Mouse (Mus musculus): ENCODE measurements around the gene Zwint. TPM values are rescaled to one million over a fixed set of nuclear protein-coding genes. Genes with fewer than 3 reads are reported as not detected.

Zwint gene
- 44.0 and 56.2 TPM in 2 replicates for total RNA-seq (2017)

DNA sequence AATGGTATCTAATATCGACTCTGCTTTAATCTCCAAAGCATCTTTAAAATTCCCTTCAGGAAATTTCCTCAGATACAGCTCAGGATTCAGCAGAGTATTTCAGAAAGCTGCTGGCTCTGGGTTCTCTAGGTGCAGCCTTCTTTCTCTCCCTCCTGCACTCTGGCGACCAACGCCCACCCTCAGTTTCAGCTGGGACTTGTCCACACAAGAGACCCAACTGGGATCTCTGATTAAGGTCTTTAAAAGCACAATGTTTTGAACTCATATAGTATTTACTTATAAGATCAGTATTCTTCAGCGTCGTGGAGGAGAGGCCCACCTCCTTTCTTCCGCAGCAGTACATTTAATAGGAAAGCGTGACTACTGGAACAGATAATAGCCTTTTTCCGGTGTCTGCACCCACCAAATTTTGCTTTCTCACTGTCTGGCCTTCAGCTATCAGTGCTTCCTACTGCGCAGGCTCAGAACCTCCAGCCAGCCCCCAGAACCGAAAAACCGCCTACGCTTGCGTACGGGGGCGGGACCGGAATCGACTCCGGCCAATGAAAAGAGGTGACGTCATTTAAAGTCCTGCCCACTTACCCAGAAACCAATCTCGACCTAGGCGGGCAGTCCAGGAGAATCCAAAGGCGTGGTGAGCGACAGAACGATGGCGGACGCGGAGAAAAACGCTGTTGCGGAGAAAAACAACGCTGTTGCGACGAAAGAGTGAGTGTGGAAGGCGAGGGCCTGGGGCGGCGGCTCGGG is at the start of gene Zwint:
TSS of gene Zwint (plus strand) at position 576 of the 747 bp plus-strand sequence.
- peak; percentile 99 for ATAC-seq (ENCODE audit: extremely low read depth, insufficient number of reproducible peaks, low FRiP score, poor library complexity, severe bottlenecking)

DNA sequence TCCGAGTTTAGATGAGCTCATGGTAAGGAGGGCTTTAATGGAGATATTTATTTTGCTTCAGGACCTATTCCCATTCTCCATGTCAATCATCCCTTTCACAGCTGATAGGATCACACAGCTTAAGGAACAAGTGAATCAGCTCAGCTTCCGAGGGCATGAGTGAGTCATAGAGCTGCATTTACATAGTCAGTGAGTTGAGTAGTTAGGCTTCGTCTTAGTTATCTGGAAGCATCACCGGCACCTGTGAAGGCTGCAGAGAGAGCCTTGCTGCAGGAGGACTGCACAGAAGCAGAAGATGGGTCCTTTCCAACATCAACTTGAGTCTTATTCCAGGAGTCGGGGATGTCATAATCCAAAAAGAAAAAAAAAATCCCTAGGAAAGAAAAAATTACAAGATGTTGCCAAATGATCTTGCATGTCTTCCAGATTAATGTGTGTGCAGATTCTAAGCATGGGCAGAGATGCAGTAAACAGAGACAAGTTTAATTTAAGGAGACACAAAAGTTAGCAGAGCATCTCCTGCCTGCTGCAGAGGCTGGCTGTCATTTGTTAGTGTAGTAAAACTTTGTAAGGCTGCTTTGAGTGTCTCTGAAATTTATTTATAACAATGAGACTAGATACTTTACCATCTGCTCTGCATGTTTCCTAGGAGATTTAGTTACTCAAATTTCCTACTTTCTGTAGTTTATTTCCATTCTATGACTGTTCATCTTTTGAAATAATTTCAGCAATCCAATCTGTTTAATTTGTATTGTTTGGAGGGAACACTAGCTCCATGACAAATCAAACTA is 41.3 kb upstream of the Zwint start:
- ATAC-seq (ENCODE audit: extremely low read depth, insufficient number of reproducible peaks, low FRiP score, poor library complexity, severe bottlenecking): no peak

DNA sequence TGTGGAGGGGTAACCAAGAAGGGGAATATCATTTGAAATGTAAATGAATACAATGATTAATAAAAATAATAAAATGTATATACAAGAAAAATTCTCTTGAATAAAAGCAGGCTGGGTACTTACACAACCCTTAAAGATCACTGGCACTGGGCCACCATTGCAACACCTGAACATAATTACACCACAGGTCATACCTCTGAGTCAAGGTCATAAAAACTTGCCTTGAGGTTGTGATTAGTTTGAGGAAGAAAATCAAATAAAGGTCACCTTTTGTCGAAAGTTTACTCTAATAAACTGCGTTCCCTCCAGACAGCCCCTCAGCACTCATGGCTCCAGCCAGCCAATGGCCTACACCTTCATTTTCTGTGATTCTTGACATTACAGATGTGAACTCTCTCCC is 38.5 kb upstream of the Zwint start:
- ATAC-seq (ENCODE audit: extremely low read depth, insufficient number of reproducible peaks, low FRiP score, poor library complexity, severe bottlenecking): no peak

DNA sequence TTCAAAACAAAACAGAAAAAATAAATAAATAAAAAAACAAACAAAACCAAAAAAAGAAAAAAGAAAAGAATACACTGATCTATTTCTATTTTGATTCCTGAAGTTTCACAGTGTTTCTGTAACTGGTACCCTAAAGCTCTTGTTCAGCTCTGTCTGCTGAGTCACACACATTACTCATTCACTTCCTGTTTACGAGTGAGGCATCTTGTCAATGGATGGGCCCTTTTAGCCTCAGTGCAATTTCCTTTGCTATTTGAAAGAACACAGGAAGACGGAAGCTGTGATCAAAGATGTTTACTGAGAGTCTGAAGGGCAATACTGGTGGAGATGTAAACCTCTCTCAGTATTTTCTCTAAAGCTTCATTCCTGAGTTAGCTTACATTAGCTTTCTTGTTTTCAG is 34.1 kb upstream of the Zwint start:
- ATAC-seq (ENCODE audit: extremely low read depth, insufficient number of reproducible peaks, low FRiP score, poor library complexity, severe bottlenecking): peak; percentile 62; the same call in 1 of the 2 replicates

DNA sequence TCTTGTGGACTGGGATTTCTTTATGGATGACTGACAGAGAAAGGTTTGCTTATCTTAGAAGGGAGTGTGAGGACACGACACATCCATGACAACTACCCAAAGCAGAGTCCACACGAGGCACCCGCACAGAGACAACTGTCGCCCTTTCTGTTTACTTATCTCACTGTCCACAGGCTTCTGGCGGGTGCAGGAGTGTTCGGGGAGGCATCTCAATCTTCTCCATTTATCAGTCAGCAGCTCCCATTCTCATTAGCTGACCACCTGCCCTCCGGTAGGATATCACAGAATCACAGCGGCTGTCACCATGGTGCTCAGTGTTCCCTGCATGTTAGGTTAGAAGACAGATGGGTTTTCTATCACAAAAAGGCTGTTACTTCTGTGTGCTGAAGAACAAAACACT is 31.1 kb upstream of the Zwint start:
- no peak for ATAC-seq (ENCODE audit: extremely low read depth, insufficient number of reproducible peaks, low FRiP score, poor library complexity, severe bottlenecking)

DNA sequence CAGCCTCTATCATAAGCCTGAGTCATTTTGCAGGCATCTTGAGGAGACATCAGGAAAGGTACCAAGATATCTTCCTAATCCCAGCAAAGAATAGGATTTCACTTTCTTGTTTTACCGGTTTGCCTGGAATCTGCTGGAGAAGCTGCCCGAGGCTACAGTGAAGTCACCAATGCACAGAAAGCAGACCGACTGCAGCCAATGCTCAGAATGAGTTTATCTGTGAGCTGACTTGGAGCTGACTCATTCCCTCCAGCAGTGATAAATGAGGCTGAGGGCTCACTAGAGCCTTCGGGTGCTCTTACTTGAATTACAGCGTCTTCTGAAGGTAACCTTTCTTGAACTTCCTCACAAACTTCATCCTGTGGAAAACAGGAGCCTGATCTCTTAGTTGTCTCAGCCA is 20.5 kb upstream of the Zwint start:
- ATAC-seq (ENCODE audit: extremely low read depth, insufficient number of reproducible peaks, low FRiP score, poor library complexity, severe bottlenecking): no peak

DNA sequence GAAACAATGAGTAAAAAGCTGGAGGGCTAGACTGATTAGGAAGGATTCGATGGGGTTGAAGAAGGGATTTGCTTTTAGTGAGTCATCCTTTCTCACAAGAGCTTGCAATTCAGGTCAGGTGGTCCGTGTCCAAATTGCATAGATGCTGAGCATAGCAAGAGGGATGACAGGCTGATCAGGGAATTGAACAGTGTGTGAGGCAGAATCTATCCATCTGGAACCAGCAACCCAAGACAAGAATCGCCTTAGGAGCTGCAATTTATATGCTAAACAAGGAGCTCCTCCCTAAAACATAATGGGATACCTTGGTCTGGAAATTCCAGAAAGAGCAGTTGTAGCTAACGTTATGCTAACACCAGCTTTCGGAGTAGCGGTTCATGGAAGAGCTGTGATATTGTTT is 3.8 kb upstream of the Zwint start:
- no peak for ATAC-seq (ENCODE audit: extremely low read depth, insufficient number of reproducible peaks, low FRiP score, poor library complexity, severe bottlenecking)

DNA sequence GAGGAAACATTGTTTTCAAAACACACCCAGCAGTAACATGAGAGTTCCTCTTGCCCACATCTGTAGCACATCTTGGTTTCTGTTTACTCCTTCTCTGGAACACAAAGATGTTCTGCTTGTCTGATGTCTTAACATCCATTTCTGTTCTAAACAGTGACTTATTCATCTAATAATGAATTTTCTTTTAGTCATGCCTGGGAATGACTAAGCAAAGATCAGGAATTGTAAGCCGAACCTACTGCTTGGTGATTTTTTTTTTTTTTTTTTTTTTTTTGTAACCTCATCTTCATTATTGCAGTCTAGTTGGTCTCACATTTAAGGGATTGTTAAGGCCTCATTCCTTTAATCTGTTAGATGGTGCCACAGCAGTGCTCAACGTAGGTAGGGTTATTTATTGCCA is 848 bp upstream of the Zwint start:
- ATAC-seq (ENCODE audit: extremely low read depth, insufficient number of reproducible peaks, low FRiP score, poor library complexity, severe bottlenecking): no peak

DNA sequence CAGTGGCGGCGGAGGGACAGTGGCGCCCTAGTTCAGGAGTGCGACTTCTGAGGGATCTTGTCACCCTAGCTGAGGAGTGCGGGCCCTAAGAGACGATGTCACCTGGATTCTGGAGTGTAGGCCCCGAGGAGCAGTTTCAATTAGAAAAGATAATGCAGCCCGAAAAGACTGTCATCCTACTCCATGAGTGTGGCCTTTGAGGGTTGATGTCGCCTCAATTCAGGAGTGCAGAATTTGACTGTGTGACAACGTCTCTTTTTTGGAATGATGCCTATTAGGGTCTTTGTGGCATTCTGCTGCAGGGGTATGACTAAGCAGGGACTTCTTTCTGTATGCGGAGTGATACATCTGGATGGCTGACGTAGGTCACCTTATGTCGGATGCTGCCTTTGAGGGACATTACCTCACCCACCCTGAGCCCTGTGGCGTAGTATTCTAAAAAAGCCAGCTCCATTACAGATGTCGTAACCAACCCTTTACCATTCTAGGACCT is 418 bp downstream of the Zwint start:
- ATAC-seq (ENCODE audit: extremely low read depth, insufficient number of reproducible peaks, low FRiP score, poor library complexity, severe bottlenecking): 0 out of 2 replicates have a peak, but pooled peaks have one; percentile 9

DNA sequence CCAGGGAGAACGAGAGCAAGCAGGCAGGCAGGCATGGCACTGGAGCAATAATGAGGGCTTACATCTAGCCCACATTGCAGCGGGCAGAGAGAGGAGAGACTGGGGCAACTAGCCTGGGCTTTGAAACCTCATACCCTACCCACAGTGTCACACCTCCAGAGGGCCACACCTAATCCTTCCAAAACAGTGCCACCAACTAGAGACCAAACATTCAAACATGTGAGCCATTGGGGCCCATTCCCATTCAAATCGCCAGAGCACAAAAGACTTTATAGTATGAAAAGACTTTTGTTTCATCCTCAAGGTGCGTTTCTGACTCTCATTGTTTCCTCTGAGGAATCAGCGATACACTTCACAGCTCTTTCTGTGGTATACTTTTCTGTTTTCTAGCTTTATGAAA is 4.6 kb downstream of the Zwint start:
- ATAC-seq (ENCODE audit: extremely low read depth, insufficient number of reproducible peaks, low FRiP score, poor library complexity, severe bottlenecking): no peak

DNA sequence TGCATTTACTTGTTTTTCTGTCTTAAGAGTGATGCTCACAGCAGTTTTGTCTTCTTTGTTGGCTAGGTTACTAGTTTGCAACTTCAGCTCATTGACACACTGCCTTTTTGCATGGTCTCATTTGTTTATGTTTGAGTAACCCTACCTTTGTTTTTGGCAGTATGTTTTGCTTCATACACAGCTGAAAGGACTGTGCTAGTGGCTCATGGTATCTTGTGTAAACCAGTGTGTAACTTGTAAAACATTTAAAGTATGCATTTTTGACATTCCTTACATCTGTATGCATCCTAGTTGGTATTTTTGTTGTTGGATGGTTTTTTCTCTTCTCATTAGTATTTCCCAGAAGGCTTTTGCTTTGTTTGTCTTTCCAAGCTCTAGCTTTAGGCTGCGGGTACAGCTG is 5.7 kb downstream of the Zwint start:
- ATAC-seq (ENCODE audit: extremely low read depth, insufficient number of reproducible peaks, low FRiP score, poor library complexity, severe bottlenecking): no peak

DNA sequence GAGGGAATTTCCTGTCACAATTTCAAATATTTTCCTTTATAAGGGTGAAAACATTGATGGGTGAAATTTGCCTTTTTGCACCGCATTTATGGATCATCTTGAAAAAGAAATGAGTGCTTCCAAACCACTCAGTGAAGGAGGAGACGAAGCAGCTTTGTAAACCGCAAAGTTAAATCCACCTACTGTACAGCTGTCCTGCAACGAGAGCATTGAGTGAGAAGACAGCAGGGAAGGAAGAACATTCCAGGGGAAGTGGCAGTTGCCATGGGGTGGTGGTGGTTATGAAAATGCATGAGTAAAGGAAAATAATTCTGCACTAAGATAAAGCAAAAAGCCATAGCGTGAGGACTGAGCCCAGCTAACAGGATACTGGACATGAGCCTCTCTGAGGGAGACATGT is 13.2 kb downstream of the Zwint start:
- ATAC-seq (ENCODE audit: extremely low read depth, insufficient number of reproducible peaks, low FRiP score, poor library complexity, severe bottlenecking): no peak

DNA sequence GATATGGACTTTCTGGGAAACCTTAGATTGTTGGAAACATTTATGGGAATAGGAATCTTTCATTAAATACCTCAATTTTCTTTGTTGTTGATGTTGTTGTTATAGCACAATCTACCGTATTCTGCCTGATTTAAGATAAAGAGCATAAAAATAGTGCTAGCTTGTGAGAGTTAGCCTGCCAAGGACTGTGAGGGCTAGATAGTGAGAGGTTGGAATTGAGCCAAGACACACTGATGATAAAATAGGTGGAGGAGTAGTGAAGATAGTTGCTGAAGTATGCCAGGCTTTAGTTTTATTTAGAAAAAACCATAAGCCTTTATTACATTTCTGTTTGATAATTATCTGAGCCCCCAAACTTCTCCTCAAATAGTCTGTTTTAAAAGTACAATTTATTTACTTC is 14.4 kb downstream of the Zwint start:
- no peak for ATAC-seq (ENCODE audit: extremely low read depth, insufficient number of reproducible peaks, low FRiP score, poor library complexity, severe bottlenecking)

DNA sequence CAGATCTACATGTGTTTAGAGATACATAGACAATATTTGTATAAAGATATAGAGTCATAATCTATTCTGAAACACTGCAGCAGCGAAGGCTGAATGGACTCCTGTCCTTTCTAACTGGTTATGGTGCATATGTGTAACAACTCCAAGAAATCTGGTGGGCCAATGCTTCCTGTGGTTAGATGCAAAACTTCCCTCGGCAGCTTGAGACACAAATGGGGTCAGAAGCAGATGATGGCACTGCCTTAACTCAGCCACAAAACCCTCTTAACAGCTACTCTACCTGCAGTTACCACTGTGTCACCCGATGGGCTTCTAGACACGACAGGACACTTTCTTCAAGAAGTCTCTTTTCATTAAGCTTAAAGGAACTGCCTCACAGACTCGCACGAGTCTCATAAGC is 21.3 kb downstream of the Zwint start:
- no peak for ATAC-seq (ENCODE audit: extremely low read depth, insufficient number of reproducible peaks, low FRiP score, poor library complexity, severe bottlenecking)

DNA sequence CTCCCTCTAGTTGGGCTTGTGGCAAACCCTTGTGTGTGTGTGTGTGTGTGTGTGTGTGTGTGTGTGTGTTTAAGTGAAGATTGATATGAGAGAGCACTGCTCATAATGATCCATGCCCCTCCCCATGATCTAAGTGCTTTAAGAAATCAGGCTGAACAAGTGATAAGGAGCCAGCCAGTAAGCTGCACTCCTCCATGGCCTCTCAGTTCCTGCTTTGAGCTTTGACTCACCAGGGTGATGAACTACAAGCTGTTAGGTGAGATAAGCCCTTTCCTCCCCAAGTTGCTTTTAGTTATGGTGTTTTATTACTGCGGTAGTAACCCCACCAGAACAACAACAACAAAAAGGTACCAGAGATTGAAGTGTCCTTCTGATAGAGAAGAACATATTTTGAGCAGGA is 21.9 kb downstream of the Zwint start:
- ATAC-seq (ENCODE audit: extremely low read depth, insufficient number of reproducible peaks, low FRiP score, poor library complexity, severe bottlenecking): no peak

DNA sequence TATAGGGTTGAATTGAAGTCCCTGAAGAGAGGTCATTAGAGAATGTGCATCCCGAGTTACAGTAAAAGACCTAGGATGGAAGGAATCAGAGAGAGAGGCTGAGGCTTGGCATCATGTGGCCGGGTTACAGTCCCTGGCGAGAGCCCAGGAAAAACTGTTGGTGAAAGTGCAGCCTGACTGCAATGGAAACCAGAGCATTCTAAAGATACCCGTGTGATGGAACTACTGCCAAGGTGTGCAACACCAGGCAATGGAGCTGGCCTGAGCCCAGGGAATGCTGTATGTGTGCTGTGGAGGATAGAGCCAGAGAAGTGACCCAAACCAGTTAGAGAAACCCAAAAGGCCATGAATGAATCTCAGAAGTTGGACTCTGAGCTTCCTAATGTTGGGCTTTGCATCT is 24.4 kb downstream of the Zwint start:
- ATAC-seq (ENCODE audit: extremely low read depth, insufficient number of reproducible peaks, low FRiP score, poor library complexity, severe bottlenecking): no peak

DNA sequence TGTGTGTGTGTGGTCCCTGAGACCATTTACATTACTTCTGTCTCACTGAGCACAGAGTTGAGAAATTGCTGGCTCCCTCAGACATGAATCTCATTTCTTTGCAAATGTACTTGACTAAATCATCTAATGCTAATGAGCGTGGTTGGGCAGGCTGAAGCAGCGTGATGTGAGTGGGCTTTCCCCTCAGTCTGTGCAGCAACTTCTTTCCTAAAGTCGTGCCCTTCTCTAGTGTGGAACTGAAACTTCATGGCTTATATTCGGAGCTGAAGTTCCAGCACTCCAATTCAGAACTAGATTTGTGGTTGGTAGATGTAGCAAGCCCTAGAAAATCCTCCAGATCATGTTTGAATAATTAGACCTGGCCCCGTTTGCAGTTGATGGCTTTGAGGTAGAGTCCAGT is 46.4 kb downstream of the Zwint start:
- no peak for ATAC-seq (ENCODE audit: extremely low read depth, insufficient number of reproducible peaks, low FRiP score, poor library complexity, severe bottlenecking)

DNA sequence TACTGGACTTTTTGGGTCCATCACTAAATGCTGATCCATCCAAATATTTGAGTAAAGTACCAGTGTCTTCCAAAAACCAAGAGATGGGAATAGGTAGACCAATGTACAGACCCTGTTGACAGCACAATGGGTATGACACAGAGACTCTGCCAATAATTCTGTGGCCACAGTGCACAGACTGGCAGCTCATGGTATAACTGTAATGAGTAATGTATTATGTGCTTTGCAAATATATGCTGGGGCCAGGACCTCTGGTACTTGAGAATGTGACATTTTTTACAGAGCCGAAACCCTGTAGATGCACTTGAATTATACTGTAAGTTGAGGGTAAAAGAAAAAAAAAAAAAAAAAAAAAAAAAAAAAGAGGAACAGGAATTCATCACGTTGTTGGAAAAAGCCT is 59.1 kb downstream of the Zwint start:
- ATAC-seq (ENCODE audit: extremely low read depth, insufficient number of reproducible peaks, low FRiP score, poor library complexity, severe bottlenecking): no peak
